Mouse (Mus musculus) limb, embryonic 13.5 days (tissue): ENCODE data around the gene Shoc2. TPM values are rescaled to one million over a fixed set of nuclear protein-coding genes. Genes with fewer than 3 reads are reported as not detected.

Experiments
- ATAC-seq: fragments of 200-750 bp; cut with Nextera tagmentation; 2 replicates; pipeline ENCODE4 v1.8.0; 2017; ENCODE audit warnings: low read depth, moderate number of reproducible peaks, moderate TSS enrichment; ENCODE audit not compliant: low FRiP score
- H3K27ac ChIP-seq: fragments of 300-500 bp; sonication (generic); 2 replicates; pipeline ENCODE4 v1.5.1; 2015; ENCODE audit warnings: inconsistent platforms, mild to moderate bottlenecking, moderate library complexity
- H3K27me3 ChIP-seq: fragments of 300-500 bp; sonication (generic); 2 replicates; pipeline ENCODE4 v1.6.1; 2015; ENCODE audit warnings: mild to moderate bottlenecking, inconsistent platforms
- H3K36me3 ChIP-seq: fragments of 300-500 bp; sonication (generic); 2 replicates; pipeline ENCODE4 v1.6.1; 2015; ENCODE audit warnings: inconsistent platforms, mild to moderate bottlenecking, moderate library complexity
- H3K4me1 ChIP-seq: fragments of 300-500 bp; sonication (generic); 2 replicates; pipeline ENCODE4 v1.6.1; 2015; ENCODE audit warnings: inconsistent platforms
- H3K4me2 ChIP-seq: fragments of 300-500 bp; sonication (generic); replicated peaks from 2 replicates; pipeline ENCODE4 v1.6.1; 2015; ENCODE audit warnings: inconsistent platforms, mild to moderate bottlenecking, moderate library complexity
- H3K4me3 ChIP-seq: fragments of 300-500 bp; sonication (generic); 2 replicates; pipeline ENCODE4 v1.5.1; 2015; ENCODE audit warnings: moderate library complexity, mild to moderate bottlenecking, inconsistent platforms
- H3K9ac ChIP-seq: fragments of 300-500 bp; sonication (generic); 2 replicates; pipeline ENCODE4 v1.6.1; 2015; ENCODE audit warnings: mild to moderate bottlenecking, inconsistent platforms
- H3K9me3 ChIP-seq: fragments of 300-500 bp; sonication (generic); 2 replicates; pipeline ENCODE4 v1.6.1; 2016; ENCODE audit warnings: inconsistent platforms
- WGBS: fragments of 180-500 bp; shearing (Covaris S2); methylation state at CpG from one replicate; pipeline ENCODE4 v1.1.7; 2015; 5-methylcytosine and 5-hydroxymethylcytosine counted together
- polyA plus RNA-seq: library from polyadenylated mRNA; unstranded; fragments of >200 nt; fragmentation: Nextera tagmentation; extraction: Ambion mirVana; gene quantifications from 2 replicates; pipeline ENCODE4 v1.2.1, GENCODE M21; 2015

Shoc2 gene
- 39.1 and 46.6 TPM in 2 replicates for polyA plus RNA-seq

DNA sequence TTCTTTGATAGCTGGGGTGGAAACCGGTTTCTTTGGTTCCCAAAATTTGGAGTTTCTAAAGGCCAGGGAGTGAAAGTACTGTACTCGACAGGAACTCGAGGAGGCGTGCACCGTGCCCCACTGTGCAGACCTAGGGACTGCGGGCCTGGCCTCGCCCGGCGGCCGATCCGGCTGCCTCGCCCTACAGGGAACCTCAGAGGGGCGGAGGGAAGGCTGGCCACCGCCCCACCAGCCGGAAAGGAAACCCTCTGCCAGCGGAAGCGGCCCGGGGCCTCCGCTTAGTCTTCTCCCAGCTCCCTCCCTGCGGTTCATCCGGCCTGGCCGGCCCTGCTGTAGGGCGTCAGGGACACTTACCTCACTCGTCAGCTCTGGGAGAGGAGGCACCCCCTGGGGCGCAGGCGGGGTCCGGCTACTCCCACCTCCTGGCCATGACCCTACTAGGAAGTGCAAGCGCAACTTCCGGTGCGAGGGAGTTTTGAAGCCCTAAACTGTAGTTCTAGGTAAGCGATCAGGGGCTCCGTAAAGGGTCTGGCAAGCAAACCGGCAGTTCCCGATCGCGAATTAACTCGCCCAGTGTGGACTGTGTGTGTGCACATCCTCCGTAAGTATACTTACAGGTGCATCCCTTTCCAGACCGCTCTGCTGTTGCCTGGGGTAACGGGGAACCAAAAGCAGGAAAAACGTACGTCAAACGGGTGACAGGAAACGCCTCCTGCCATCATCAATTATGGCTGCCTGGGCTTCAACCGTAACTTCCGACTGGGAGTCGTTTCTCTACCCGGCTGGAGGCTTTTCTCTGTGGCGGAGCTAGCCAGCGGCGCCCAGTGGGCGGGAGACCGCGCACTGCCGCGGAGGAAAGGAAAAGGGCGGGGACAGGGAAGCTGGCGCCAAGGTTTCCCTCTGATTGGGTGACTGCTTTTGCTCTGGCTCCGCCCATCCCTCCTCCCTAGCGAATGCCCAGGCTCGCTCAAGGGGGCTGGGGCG is at the start of gene Shoc2, which contains the start of gene Bbip1:
Shoc2 (plus strand) TSS at position 505 of the 984 bp plus-strand sequence.
Bbip1 (minus strand) TSS at position 826 of the 984 bp plus-strand sequence.
- Histone ChIP-seq H3K36me3 (peaks cover 4% of the 10 kb centered on the region), H3K9me3 (no peaks in the 10 kb centered on the region), H3K4me1 (peaks cover 17% of the 10 kb centered on the region), H3K9ac (peak within 1 kb of the TSS; percentile 97), H3K27me3 (no peaks in the 10 kb centered on the region), H3K4me2 (peak within 1 kb of the TSS; percentile 75), H3K4me3 (peak within 1 kb of the TSS; percentile 95), H3K27ac (peak within 1 kb of the TSS; percentile 98)
- WGBS, result 0% methylated on average over 57 of the region's 62 CpGs
- ATAC-seq, result peak; percentile 95

DNA sequence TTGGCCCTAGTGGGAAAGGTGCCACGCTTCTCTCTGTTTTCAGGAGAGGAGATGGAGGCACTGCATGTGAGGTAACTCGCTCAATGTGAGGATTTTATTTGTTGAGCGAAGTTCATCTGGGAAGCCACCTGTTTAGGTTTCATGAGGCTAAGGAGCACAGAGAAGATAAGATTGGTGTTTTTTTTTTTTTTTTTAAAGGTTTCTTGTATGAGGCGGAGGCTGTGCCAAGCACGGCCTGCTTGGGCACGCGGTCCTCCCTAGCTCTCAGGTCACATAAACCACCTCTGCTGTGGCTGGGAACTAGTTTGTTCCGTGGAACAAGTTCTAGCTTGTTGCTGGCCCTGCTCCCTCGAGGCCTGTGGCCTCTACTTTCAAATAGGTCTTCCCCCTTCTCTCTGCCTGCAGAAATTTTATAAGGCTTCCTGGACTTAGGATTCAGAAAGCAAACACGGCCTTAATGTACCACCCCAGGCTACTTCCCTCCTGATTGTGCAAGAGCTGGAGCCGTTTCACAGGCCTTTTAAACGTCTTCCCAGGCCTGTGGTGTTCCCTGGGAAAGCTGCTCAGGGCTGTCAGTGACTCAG is 49.5 kb upstream of the Shoc2 start:
- Histone ChIP-seq H3K36me3 (no peaks in the 10 kb centered on the region), H3K27me3 (no peaks in the 10 kb centered on the region), H3K4me1 (peaks cover 69% of the 10 kb centered on the region), H3K4me3 (no peak overlapping the region), H3K9ac (no peak overlapping the region), H3K9me3 (no peaks in the 10 kb centered on the region), H3K27ac (peak overlapping the region; percentile 87), H3K4me2 (peak overlapping the region; percentile 9)
- 45% methylated on average over 12 of the region's 12 CpGs for WGBS
- ATAC-seq, result peak; percentile 38; the same call in 1 of the 2 replicates

DNA sequence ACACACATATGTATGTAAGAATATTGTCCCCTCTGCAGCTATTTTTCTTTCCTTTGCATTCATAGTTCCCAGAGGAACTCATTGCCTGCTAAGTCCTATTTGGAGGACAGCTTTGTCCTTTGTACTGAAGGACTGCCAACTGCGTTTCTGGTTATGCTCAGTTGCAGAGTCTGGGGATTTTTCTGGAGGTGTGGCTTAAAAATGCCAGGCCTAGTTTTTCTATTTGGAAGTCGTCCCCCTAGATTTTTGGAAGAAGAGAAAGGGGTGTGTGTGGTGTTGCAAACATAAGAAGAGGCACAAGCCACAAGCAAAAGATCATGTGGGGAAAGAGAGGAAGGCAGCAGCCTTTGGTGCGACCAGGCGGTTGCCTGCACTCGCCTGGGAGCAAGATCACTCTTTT is 46.1 kb upstream of the Shoc2 start:
- ATAC-seq, result no peak
- Histone ChIP-seq H3K4me1 (peaks cover 74% of the 10 kb centered on the region), H3K36me3 (no peaks in the 10 kb centered on the region), H3K4me2 (no peak overlapping the region), H3K4me3 (no peak overlapping the region), H3K9me3 (no peaks in the 10 kb centered on the region), H3K9ac (no peak overlapping the region), H3K27ac (no peak overlapping the region), H3K27me3 (no peaks in the 10 kb centered on the region)
- 73% methylated on average over 5 of the region's 5 CpGs for WGBS

DNA sequence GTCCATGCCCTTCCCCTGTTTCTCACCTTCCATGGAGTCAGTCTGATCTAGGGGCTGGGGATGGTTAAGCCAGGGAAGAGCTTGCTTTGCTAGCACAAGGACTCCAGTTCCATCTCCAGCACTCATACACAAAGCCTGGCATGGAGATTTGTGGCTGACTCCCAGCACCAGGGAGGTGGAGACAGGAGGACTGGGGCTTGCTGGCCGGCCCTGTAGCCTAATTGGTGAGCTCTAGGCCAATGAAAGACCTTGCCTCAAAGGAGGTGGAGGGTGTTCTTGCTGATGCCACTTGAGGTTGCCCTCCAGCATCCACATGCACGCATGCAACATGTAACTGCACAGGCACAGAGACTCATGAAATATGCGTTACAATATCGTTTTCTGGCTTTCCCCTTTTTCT is 45.6 kb upstream of the Shoc2 start:
- Histone ChIP-seq H3K36me3 (no peaks in the 10 kb centered on the region), H3K4me1 (peaks cover 70% of the 10 kb centered on the region), H3K27me3 (no peaks in the 10 kb centered on the region), H3K27ac (no peak overlapping the region), H3K9ac (no peak overlapping the region), H3K4me3 (no peak overlapping the region), H3K4me2 (no peak overlapping the region), H3K9me3 (no peaks in the 10 kb centered on the region)
- 76% methylated on average over 4 of the region's 4 CpGs for whole genome bisulfite sequencing
- no peak for ATAC-seq

DNA sequence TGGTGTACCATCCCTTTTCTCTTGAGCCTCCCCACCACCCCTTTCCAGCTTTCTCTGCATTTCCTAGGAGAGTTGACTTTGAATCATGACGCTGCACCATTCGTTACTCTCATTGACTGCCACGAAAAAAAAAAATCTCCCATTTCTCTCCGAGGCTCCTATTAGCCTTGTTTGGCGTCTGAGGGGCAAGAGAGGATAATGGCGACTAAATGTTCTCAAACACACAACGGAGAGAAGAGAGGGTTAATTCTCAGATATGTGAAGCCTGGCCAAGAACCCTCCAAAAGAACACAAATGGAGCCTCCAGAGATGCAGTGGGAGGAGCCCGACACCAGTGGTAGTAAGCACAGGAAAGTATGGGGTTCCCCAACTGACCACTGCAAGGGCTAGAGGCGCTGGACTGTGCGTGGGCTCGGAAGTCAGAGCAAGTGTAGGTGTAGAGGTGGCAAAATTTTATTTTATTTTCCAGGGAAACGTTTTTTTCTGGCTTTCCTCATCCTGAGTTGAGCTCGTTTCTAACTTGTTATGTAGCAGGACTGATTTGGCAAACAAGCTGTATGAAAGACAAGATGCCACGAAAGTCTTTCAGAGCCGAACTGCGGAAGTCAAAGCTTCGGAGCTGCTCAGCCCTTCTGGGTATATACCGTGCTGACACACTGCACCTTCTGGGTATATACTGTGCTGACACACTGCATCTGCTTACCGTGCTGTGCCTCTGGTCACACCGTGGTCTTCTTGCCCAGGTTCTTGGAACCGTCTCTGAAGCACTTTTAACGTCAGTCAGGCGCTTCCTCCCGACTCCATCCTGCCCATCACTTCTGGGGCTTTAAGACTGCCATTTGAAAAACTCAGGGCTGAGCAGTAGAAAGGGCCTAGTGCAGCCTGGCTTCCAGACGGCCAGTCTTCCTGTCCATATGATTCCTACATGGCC is 44.9 kb upstream of the Shoc2 start:
- Histone ChIP-seq H3K27me3 (no peaks in the 10 kb centered on the region), H3K4me2 (no peak overlapping the region), H3K36me3 (no peaks in the 10 kb centered on the region), H3K9me3 (no peaks in the 10 kb centered on the region), H3K27ac (no peak overlapping the region), H3K4me3 (no peak overlapping the region), H3K4me1 (peaks cover 62% of the 10 kb centered on the region), H3K9ac (0 out of 2 replicates have a peak overlapping the region, but pooled peaks have one; percentile 4)
- no peak for ATAC-seq
- whole genome bisulfite sequencing, result 78% methylated on average over 25 of the region's 25 CpGs

DNA sequence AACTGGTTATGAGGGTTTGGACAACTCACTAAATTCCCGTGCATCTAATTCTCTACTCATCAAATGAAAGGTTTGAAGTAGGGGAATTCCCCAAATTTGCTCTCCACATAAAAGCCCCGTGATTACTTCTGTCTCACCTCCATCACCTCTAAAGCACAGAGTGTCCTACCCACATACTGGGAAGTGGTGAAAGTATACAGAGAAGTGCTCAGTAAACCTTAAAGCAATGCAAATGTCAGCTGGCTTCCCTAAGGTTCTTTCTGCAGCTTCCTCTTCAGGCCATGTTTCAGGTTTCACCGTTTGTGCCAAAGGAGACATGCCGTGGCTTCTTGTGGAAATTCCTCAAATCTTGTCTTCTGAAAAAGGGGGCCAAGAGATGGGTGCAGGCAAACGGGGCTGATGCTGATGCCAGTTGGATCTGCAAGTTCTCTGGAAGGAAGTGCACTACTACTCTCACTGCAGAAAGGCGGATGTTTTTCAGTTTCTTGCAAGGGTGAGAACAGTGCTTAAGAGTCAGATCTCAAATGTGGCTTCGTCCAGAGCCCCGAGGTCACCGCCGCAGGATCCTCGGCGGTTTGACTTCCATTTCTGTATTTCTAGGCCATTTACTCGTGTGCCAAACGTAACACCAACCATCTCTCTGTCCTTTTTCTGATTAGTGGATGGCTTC is 44.0 kb upstream of the Shoc2 start:
- ATAC-seq, result no peak
- Histone ChIP-seq H3K9me3 (no peaks in the 10 kb centered on the region), H3K4me1 (peaks cover 60% of the 10 kb centered on the region), H3K4me3 (no peak overlapping the region), H3K27me3 (no peaks in the 10 kb centered on the region), H3K4me2 (no peak overlapping the region), H3K9ac (0 out of 2 replicates have a peak overlapping the region, but pooled peaks have one; percentile 4), H3K27ac (no peak overlapping the region), H3K36me3 (no peaks in the 10 kb centered on the region)
- WGBS, result 79% methylated on average over 14 of the region's 14 CpGs

DNA sequence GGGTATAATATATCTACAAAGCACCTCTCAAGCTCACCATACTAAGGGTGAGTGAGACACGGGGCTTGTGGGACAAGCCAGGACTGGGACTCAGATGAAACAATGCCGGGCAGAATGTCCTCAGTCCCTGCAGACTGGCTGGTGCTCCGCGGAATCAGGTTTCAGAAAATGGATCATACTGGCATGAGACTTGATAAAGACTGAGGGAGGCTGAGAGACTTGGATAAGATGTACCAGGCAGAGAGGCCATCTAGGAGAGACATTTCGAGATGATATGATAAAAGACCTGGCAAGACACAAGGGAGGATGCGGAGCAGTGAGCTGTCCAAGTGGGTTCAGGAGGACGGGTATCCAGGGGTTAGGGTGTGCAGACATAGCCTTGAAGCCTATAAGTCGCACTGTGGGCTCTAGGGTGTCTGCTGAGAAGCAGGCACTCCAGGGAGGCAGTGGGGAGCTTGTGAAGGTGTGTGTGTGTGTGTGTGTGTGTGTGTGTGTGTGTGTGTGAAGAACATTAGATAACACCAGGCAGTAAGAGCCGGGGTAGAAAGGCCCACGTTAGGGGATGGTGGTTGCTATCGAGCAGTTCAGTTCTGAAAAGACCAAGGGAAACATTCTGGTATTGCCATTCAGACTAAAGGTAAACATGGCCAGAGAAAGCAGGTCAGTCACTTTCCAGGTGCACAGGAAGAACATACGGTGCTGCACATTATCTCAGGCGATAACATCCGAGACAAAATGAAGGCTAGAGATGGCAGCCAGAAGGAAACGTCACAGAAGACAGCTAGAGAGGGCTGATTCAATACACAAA is 42.0 kb upstream of the Shoc2 start:
- H3K4me1 ChIP-seq, result peaks cover 62% of the 10 kb centered on the region
- H3K4me2 ChIP-seq, result peak overlapping the region; percentile 73
- 58% methylated on average over 15 of the region's 15 CpGs for WGBS
- H3K9ac ChIP-seq, result peak overlapping the region; percentile 70
- ATAC-seq, result no peak
- H3K27ac ChIP-seq, result peak overlapping the region; percentile 85
- H3K9me3 ChIP-seq, result no peaks in the 10 kb centered on the region
- H3K27me3 ChIP-seq, result no peaks in the 10 kb centered on the region
- no peaks in the 10 kb centered on the region for H3K36me3 ChIP-seq
- H3K4me3 ChIP-seq, result peak overlapping the region; percentile 97

DNA sequence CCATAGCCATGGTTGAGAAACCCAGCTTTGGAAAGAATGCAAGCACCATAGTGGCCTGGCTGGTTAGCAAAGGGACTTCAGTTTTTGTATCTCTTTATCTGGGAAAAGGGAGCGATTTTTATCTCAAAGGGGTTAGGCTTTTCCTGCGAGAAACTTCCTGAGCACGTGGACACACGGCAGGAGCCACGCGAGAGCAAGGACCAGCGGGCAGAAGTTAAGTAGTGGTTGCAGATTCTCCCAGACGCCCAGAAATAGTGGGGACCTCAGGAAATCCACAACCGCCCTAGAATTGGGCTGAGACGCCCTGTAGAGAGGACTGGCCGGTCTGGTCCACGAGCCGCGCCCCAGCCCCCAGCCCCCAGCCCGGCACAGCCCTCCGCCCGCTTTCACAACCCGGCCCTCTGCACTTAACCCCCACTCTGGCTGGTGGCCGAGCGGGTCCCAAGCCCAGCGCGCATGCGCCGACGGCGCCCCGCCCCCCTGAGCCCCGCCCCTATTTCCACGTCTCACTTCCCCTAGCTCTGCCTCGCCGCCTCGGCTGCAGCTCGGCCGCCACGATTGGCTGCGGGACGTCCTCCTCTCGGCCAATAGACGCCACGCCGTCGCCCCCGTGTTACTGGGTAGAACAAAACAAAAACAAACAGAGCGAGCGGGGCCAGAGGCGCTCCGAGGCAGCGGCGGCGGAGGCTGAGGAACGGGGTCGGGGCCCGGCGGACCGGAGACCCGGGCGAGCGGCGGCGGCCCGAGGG is 41.2 kb upstream of the Shoc2 start:
- peak; percentile 98 for ATAC-seq
- Histone ChIP-seq H3K4me1 (peaks cover 60% of the 10 kb centered on the region), H3K9me3 (no peaks in the 10 kb centered on the region), H3K27me3 (no peaks in the 10 kb centered on the region), H3K9ac (peak overlapping the region; percentile 95), H3K4me3 (peak overlapping the region; percentile 97), H3K27ac (peak overlapping the region; percentile 90), H3K36me3 (no peaks in the 10 kb centered on the region), H3K4me2 (peak overlapping the region; percentile 73)
- under 1% methylated on average over 61 of the region's 61 CpGs for WGBS

DNA sequence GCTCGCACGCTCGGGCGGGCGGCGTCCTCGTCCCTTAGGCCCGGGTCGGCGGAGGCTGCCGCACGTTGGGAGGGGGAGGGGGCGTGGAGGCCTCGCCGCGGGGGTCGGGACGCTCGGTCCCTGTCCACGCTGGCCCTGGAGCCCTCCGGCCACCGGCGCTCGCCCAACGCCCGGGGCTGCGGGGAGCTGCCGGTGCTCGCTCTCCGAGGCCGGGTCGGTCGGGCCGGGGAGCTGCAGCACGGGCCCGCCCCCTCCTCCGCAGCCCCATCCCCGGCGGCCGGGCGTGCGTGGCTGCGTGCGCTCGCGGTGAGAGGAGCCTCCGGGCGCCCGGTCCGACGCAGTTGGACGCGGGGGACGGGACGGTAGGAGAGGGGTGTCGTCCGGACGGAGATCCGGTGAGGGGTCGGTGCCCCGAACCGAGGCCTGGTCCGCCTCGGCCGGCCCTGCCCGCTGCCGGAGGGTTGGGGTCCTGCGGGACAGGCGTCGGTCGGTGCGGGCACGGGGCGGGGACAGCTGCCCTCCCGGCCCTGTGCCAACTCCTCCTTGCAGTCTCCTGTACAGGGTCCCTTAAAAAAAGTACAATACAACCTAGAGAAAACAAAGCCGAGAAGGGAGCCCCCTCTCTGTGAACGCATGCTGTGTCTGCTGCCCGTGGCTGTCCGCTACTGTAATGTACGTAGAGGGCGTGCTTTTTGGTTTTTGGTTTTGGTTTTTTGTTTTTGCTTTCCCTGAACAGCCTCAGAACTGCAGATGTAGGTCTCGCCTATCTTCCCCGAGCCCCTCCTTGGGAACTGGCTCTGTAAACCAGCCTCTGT is 40.4 kb upstream of the Shoc2 start:
- Histone ChIP-seq H3K9ac (peak overlapping the region; percentile 95), H3K36me3 (peaks cover 6% of the 10 kb centered on the region), H3K4me1 (peaks cover 53% of the 10 kb centered on the region), H3K27me3 (no peaks in the 10 kb centered on the region), H3K27ac (peak overlapping the region; percentile 90), H3K4me3 (peak overlapping the region; percentile 97), H3K9me3 (no peaks in the 10 kb centered on the region), H3K4me2 (peak overlapping the region; percentile 73)
- ATAC-seq, result peak; percentile 65
- WGBS, result under 1% methylated on average over 66 of the region's 83 CpGs
